Mouse (Mus musculus): ENCODE results near the gene Chmp2a. TPM values are rescaled to one million over a fixed set of nuclear protein-coding genes. Genes with fewer than 3 reads are reported as not detected.

The Chmp2a gene
- polyA plus RNA-seq, 1 experiment from 2014 or later: 140 TPM

- peaks cover 42% of the 10 kb centered on the region for H3K27me3 ChIP-seq
- ATAC-seq (ENCODE audit: borderline replicate concordance, extremely low read depth, low FRiP score, low TSS enrichment): peak; percentile 35; the same call in 1 of the 2 replicates
- no peaks in the 10 kb centered on the region for H3K9me3 ChIP-seq
- H3K4me2 ChIP-seq: peak overlapping the region; percentile 94
- 4% methylated on average over 88 of the region's 88 CpGs for WGBS
- H3K9ac ChIP-seq: peak overlapping the region; percentile 50
- no peaks in the 10 kb centered on the region for H3K36me3 ChIP-seq
- H3K27ac ChIP-seq: no peak overlapping the region
- H3K4me3 ChIP-seq: peak overlapping the region; percentile 48
- H3K4me1 ChIP-seq: peaks cover 20% of the 10 kb centered on the region
Observed at GRCm38 (mm10) chr7:13043445-13044253, 9.0 kb upstream of the Chmp2a start.

DNA sequence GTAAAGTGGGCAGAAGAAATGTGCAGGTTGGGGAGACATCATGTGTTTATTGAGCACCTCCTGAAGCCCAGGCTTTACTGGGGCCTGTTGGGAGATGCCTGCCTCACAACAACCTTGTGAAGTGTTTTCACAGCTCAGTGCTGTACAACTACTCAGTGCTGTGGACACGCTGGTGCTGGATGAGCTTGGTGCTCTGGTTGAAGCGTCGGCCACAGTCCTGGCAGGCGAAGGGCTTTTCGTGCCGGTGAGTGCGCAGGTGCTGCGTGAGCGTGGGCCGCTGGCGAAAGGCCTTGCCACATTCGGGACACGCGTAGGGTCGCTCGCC is 8.5 kb upstream of the Chmp2a start:
- 37% methylated on average over 16 of the region's 16 CpGs for WGBS
- Histone ChIP-seq H3K27ac (no peak overlapping the region), H3K9me3 (no peaks in the 10 kb centered on the region), H3K27me3 (peaks cover 42% of the 10 kb centered on the region), H3K4me2 (peak overlapping the region; percentile 94), H3K9ac (0 out of 2 replicates have a peak overlapping the region, but pooled peaks have one; percentile 50), H3K4me1 (peaks cover 21% of the 10 kb centered on the region), H3K4me3 (peak overlapping the region; percentile 48), H3K36me3 (no peaks in the 10 kb centered on the region)
- ATAC-seq (ENCODE audit: borderline replicate concordance, extremely low read depth, low FRiP score, low TSS enrichment): no peak

- Histone ChIP-seq H3K9me3 (no peaks in the 10 kb centered on the region), H3K27me3 (peaks cover 42% of the 10 kb centered on the region), H3K9ac (no peak overlapping the region), H3K4me2 (no peak overlapping the region), H3K4me3 (no peak overlapping the region), H3K4me1 (peaks cover 21% of the 10 kb centered on the region), H3K36me3 (no peaks in the 10 kb centered on the region), H3K27ac (no peak overlapping the region)
- 69% methylated on average over 6 of the region's 6 CpGs for WGBS
- ATAC-seq (ENCODE audit: borderline replicate concordance, extremely low read depth, low FRiP score, low TSS enrichment): no peak
Observed at GRCm38 (mm10) chr7:13042511-13042910, 7.9 kb upstream of the Chmp2a start.

GRCm38 (mm10) chr7:13041256-13041655 is 6.6 kb upstream of the Chmp2a start:
- no peak for ATAC-seq (ENCODE audit: borderline replicate concordance, extremely low read depth, low FRiP score, low TSS enrichment)
- Histone ChIP-seq H3K9ac (no peak overlapping the region), H3K4me1 (peaks cover 29% of the 10 kb centered on the region), H3K27me3 (peaks cover 42% of the 10 kb centered on the region), H3K36me3 (peaks cover 1% of the 10 kb centered on the region), H3K9me3 (no peaks in the 10 kb centered on the region), H3K4me2 (no peak overlapping the region), H3K4me3 (no peak overlapping the region), H3K27ac (no peak overlapping the region)
- 56% methylated on average over 1 of the region's 1 CpGs for WGBS

DNA sequence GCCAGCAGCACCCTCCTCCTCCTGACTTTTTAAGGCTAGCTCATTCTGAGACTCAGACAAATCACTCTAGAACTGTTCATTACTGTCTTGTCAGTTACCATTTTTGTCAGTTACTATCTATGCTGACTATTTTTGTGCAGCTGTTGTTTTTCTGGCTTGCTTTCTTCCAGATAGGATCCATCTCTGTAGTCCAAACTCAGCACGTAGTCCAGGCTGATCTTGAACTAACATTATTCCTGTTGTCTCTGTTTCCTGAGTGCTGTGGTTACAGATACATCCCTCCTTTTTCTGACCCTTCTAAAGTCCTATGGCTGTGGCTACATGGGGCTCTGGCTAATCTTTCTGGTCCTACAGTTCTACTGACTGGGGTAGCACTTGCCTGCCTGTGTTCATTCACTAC is 4.6 kb upstream of the Chmp2a start:
- ATAC-seq (ENCODE audit: borderline replicate concordance, extremely low read depth, low FRiP score, low TSS enrichment): no peak
- H3K4me2 ChIP-seq: peak overlapping the region; percentile 82
- H3K27ac ChIP-seq: peak overlapping the region; percentile 100
- peaks cover 16% of the 10 kb centered on the region for H3K36me3 ChIP-seq
- WGBS: 74% methylated on average over 1 of the region's 1 CpGs
- H3K9ac ChIP-seq: peak overlapping the region; percentile 96
- H3K27me3 ChIP-seq: peaks cover 28% of the 10 kb centered on the region
- H3K4me3 ChIP-seq: peak overlapping the region; percentile 66
- H3K9me3 ChIP-seq: no peaks in the 10 kb centered on the region
- H3K4me1 ChIP-seq: peaks cover 41% of the 10 kb centered on the region

GRCm38 (mm10) chr7:13038621-13039169 is 4.1 kb upstream of the Chmp2a start:
- ATAC-seq (ENCODE audit: borderline replicate concordance, extremely low read depth, low FRiP score, low TSS enrichment): no peak
- peaks cover 16% of the 10 kb centered on the region for H3K36me3 ChIP-seq
- 17% methylated on average over 15 of the region's 15 CpGs for WGBS
- peak overlapping the region; percentile 82 for H3K4me2 ChIP-seq
- peak overlapping the region; percentile 100 for H3K27ac ChIP-seq
- peak overlapping the region; percentile 66 for H3K4me3 ChIP-seq
- peaks cover 23% of the 10 kb centered on the region for H3K27me3 ChIP-seq
- H3K4me1 ChIP-seq: peaks cover 41% of the 10 kb centered on the region
- H3K9ac ChIP-seq: peak overlapping the region; percentile 96
- no peaks in the 10 kb centered on the region for H3K9me3 ChIP-seq

GRCm38 (mm10) chr7:13037901-13038555 is 3.4 kb upstream of the Chmp2a start, which contains the start of gene Ube2m:
TSS of gene Ube2m (minus strand) at chr7:13038275.
- H3K36me3 ChIP-seq: peaks cover 19% of the 10 kb centered on the region
- peaks cover 41% of the 10 kb centered on the region for H3K4me1 ChIP-seq
- H3K27me3 ChIP-seq: peaks cover 16% of the 10 kb centered on the region
- under 1% methylated on average over 64 of the region's 65 CpGs for WGBS
- no peaks in the 10 kb centered on the region for H3K9me3 ChIP-seq
- peak within 1 kb of the TSS; percentile 100 for H3K27ac ChIP-seq
- ATAC-seq (ENCODE audit: borderline replicate concordance, extremely low read depth, low FRiP score, low TSS enrichment): peak; percentile 95
- peak within 1 kb of the TSS; percentile 82 for H3K4me2 ChIP-seq
- peak within 1 kb of the TSS; percentile 96 for H3K9ac ChIP-seq
- H3K4me3 ChIP-seq: peak within 1 kb of the TSS; percentile 66

DNA sequence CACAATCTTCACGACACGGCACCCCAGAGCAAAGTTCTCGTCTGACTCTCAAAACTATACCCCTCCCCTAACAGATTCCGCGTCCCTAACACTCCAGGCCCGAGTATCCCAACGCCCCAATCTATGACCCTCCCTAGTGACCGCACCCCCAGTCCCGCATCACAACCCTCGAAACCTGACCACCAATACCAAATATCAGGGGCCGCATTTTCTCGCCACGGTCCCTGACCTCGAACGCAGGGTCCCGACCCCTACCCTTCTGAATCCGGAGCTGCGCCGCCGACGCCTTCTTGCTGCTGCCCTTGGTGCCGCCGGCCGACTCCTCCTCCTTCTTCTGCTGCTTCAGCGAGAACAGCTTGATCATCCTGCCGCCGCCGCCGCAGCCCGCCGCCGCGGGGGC is 2.8 kb upstream of the Chmp2a start:
- no peaks in the 10 kb centered on the region for H3K9me3 ChIP-seq
- H3K36me3 ChIP-seq: peaks cover 25% of the 10 kb centered on the region
- peak overlapping the region; percentile 82 for H3K4me2 ChIP-seq
- peak overlapping the region; percentile 96 for H3K9ac ChIP-seq
- no peak for ATAC-seq (ENCODE audit: borderline replicate concordance, extremely low read depth, low FRiP score, low TSS enrichment)
- H3K4me1 ChIP-seq: peaks cover 41% of the 10 kb centered on the region
- under 1% methylated on average over 32 of the region's 33 CpGs for WGBS
- peaks cover 10% of the 10 kb centered on the region for H3K27me3 ChIP-seq
- H3K27ac ChIP-seq: peak overlapping the region; percentile 100
- H3K4me3 ChIP-seq: peak overlapping the region; percentile 66

DNA sequence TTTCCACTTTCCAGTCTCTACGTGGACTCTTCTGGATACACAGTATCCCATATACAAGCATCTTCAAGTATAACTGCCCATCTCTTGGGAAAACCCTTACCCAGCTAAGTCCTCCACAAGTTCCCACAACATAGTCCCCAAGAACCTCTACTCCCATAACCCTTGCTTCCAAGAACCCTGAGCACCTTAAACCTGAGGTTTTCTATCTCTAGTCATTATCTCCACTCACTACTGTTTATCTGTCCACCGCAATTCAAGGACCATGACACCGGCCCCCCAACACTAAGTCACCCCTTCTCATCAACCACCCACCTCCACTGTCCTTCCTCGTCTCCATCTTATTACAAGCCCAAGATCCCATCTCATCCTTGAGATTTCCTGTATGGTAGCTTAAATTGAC is 2.2 kb upstream of the Chmp2a start:
- H3K27me3 ChIP-seq: peaks cover 4% of the 10 kb centered on the region; the same call in 1 of the 2 replicates
- no peaks in the 10 kb centered on the region for H3K9me3 ChIP-seq
- H3K4me3 ChIP-seq: peak overlapping the region; percentile 66
- WGBS: 29% methylated on average over 4 of the region's 4 CpGs
- H3K36me3 ChIP-seq: peaks cover 31% of the 10 kb centered on the region
- H3K4me2 ChIP-seq: peak overlapping the region; percentile 82
- H3K27ac ChIP-seq: peak overlapping the region; percentile 100; the same call in 1 of the 2 replicates
- H3K9ac ChIP-seq: peak overlapping the region; percentile 96
- peaks cover 41% of the 10 kb centered on the region for H3K4me1 ChIP-seq
- ATAC-seq (ENCODE audit: borderline replicate concordance, extremely low read depth, low FRiP score, low TSS enrichment): no peak

DNA sequence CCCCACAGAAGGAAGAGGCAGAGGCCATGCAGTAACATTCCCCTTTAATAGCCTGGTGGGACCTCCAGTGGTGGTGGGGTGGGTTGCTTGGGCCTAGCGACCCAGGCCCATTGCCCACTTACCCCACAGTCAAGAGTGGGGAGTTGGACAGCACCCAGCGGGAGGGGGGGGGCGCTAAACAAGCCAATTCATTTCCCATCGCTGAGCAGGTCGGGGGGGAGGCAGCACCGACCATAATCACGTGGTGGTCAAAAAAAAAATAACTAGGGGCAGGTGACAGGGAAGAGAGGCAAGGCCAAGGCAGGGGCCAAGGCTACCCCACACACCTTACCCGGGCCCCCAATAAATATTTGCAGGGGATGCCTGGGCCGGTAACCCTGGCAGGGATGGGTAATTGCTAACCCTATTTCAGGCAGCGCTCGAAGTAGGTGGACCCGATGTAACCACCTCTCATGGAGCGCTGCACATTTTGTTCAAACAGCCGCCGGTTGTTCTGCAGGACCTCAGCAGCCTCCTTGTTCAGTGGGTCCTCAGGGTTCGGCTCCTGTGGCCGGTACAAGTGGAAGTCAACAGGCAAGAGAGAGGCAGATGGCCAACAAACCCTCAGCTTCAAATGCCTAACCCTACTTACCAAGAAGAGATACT is 726 bp upstream of the Chmp2a start:
- Histone ChIP-seq H3K27ac (peak overlapping the region; percentile 92), H3K27me3 (no peaks in the 10 kb centered on the region), H3K9ac (no peak overlapping the region), H3K4me1 (peaks cover 41% of the 10 kb centered on the region), H3K9me3 (no peaks in the 10 kb centered on the region), H3K4me2 (peak overlapping the region; percentile 81), H3K4me3 (peak overlapping the region; percentile 66), H3K36me3 (peaks cover 46% of the 10 kb centered on the region)
- 79% methylated on average over 17 of the region's 17 CpGs for WGBS
- no peak for ATAC-seq (ENCODE audit: borderline replicate concordance, extremely low read depth, low FRiP score, low TSS enrichment)

DNA sequence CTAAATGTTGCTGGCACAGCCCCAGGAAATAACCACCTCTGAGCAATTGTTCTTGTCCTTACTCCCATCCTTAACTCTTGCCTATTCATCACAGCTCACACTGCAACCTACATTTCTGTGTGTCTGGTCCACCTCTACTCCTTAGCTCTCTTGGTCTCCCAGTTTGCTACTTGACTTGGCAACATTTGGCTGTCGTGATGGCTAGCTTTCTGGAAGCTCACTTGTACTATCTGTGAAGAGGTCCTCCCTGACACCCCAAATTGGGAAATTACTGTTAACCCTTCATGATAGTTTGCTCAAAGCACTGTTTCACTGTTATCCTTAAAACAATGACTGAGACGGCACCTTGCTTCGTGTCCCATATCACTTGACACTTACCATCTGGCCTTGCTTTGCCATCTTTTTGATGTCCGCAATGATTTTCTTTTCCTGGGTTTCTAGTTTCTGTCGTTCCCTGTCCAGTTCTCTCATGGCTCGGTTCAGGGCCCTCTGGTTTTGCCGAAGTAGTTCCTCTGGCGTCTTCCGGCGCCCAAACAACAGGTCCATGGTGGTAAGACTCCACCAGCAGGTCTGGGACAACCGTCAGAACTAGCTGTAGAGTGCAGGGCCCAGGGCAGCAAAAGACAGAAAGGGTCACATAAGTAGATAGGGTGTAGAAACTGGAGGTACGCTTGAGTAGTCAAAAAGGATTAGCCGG is 1.0 kb downstream of the Chmp2a start:
- Histone ChIP-seq H3K4me2 (peak overlapping the region; percentile 81), H3K27me3 (no peaks in the 10 kb centered on the region), H3K36me3 (peaks cover 63% of the 10 kb centered on the region), H3K4me1 (peaks cover 34% of the 10 kb centered on the region), H3K27ac (peak overlapping the region; percentile 92), H3K9ac (peak overlapping the region; percentile 83), H3K4me3 (peak overlapping the region; percentile 66), H3K9me3 (no peaks in the 10 kb centered on the region)
- 43% methylated on average over 13 of the region's 13 CpGs for WGBS
- ATAC-seq (ENCODE audit: borderline replicate concordance, extremely low read depth, low FRiP score, low TSS enrichment): no peak

Data from lung, embryonic 15.5 days (tissue).